Mouse (Mus musculus) liver, adult 2 months (tissue): ENCODE results near the gene Ntm.

ENCODE experiments used
- CTCF ChIP-seq: fragments of 200-500 bp; IDR thresholded peaks from 2 replicates; pipeline ENCODE4 v1.5.1; 2011; ENCODE audit warnings: low read depth, low read length, control low read depth
- POLR2A ChIP-seq: fragments of 200-500 bp; IDR thresholded peaks from 2 replicates; pipeline ENCODE4 v1.6.1; 2011; ENCODE audit warnings: low read length, control low read depth; ENCODE audit not compliant: insufficient read depth; ENCODE audit errors: extremely low read depth

GRCm38 (mm10) chr9:29117561-29118112 lies 845.3 kb downstream of the Ntm start:
- TF ChIP-seq POLR2A (no peak), CTCF (no peak)
